Comparison of ENCODE assay signal across 9 mouse cellular contexts in the genomic region with DNA sequence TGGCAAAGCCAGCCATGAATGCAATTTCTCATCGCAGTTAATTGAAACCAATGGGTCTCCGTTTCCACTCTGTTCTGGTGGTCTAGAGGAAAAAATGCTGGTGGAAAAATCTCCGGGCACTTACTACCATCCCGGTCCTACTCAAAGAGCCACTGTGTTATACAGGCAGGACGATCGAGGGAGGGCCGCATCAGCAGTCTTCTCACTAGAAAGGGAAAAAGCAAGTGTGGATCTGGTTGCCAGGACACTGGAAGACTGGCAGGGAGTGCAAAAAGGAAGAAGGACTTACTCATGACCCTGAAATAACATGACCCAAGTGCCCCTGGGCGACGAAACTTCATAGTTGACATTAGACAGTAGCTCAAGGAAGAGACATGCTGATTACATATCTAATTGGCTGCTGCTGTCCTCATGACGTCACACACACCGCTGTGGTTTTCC.
DNase-seq lines count a peak whose midpoint lies in the region; ATAC-seq lines count a peak whose summit lies in the region.
"Had no signal": no experiment of that assay in that cellular context is flagged by ENCODE, and none has a peak within 500 bp of the region (broad histone marks: within the 10 kb centered on the region; RNA-seq: fewer than 3 reads in every experiment).

No protein-coding gene starts in this region.

- no peaks in the 10 kb centered on the region for H3K4me1 ChIP-seq in liver, embryonic 16.5 days (ENCODE audit: control insufficient read depth, low read depth, low read length)
- H3K4me1 ChIP-seq: megakaryocyte, embryonic 14.5 days had no signal

- no peak overlapping the region for H3K4me2 ChIP-seq in liver, embryonic 16.5 days (ENCODE audit: low read depth, low read length)

- H3K27me3 ChIP-seq in liver, embryonic 16.5 days (ENCODE audit: control insufficient read depth, insufficient read depth, low read depth, low read length), result no peaks in the 10 kb centered on the region

- no peaks in the 10 kb centered on the region for H3K36me3 ChIP-seq in liver, embryonic 16.5 days (ENCODE audit: control insufficient read depth, insufficient read depth)

- peak; percentile 15 for DNase-seq in gastrocnemius, postnatal 10 days
- no peak for DNase-seq in gastrocnemius, adult 8-10 months (ENCODE audit: low spot score in 2 of 2)
- peak; percentile 34 for DNase-seq in embryo, embryonic 11 days
- peak; percentile 71 for DNase-seq in heart, postnatal 4 days
- no peak for DNase-seq in right cerebral cortex, postnatal 14 days
- DNase-seq in T-cell, adult 2 months (ENCODE audit: low spot score), result no peak

- no peak overlapping the region for H3K9ac ChIP-seq in liver, embryonic 16.5 days (ENCODE audit: low read depth, low read length)

- ATAC-seq in liver, embryonic 16.5 days (ENCODE audit: low read depth), result peak; percentile 56; the same call in 1 of the 2 replicates
- ATAC-seq in activated CD4-positive, CD25-positive, alpha-beta regulatory T cell, adult 4 months, result no peak

- H3K4me3 ChIP-seq in liver, embryonic 16.5 days (ENCODE audit: low read depth, low read length), result no peak overlapping the region
- H3K4me3 ChIP-seq: megakaryocyte, embryonic 14.5 days had no signal

- H3K9me3 ChIP-seq in liver, embryonic 16.5 days (replicated peaks; ENCODE audit: control insufficient read depth, low read length), result no peaks in the 10 kb centered on the region

- WGBS in liver, embryonic 16.5 days (ENCODE audit: insufficient replicate concordance), result 61% methylated on average over 11 of the region's 11 CpGs

- no peak overlapping the region for H3K27ac ChIP-seq in liver, embryonic 16.5 days (ENCODE audit: low read length)

Comparison
In these comparisons a context has a peak if more than half of its experiments do, and no peak if none do; other contexts are left out.
1. DNase-seq: peak in gastrocnemius, postnatal 10 days (single experiment), embryo, embryonic 11 days (single experiment) and heart, postnatal 4 days (single experiment); none in gastrocnemius, adult 8-10 months (0 of 2), right cerebral cortex, postnatal 14 days (single experiment) and T-cell, adult 2 months (single experiment).